Mouse (Mus musculus): ENCODE measurements at regions not wholly inside any gene's neighbourhood (a gene's known extent, or its start where the extent isn't known, plus 50 kb on each side); places are given as distances from the start of the nearest gene placed in this dataset.
"Not testable (repeated sequence)": the region's sequence is repeated elsewhere in the genome, so short reads cannot be mapped to it uniquely, and the experiment has no call there.

GRCm38 (mm10) chr1:73644394-73644793 is 479.9 kb downstream of the Tns1 start:
- no peak for DNase-seq (ENCODE audit: low read depth, low spot score)

GRCm38 (mm10) chr1:73643431-73643830 is 480.8 kb downstream of the Tns1 start:
- DNase-seq (ENCODE audit: low read depth, low spot score) = no peak

GRCm38 (mm10) chr1:73642691-73643109 is 481.5 kb downstream of the Tns1 start:
- DNase-seq (ENCODE audit: low read depth, low spot score) = no peak

GRCm38 (mm10) chr1:73641456-73641855 is 482.8 kb downstream of the Tns1 start:
- no peak for DNase-seq (ENCODE audit: low read depth, low spot score)

- DNase-seq (ENCODE audit: low read depth, low spot score) = no peak
Measured at GRCm38 (mm10) chr1:73640726-73641451, 483.4 kb downstream of the Tns1 start.

- DNase-seq (ENCODE audit: low read depth, low spot score) = no peak
Measured at GRCm38 (mm10) chr1:73635709-73636108, 488.5 kb downstream of the Tns1 start.

- DNase-seq (ENCODE audit: low read depth, low spot score) = no peak
Measured at GRCm38 (mm10) chr1:73634871-73635270, 489.4 kb downstream of the Tns1 start.

- no peak for DNase-seq (ENCODE audit: low read depth, low spot score)
Measured at GRCm38 (mm10) chr1:73633071-73633470, 491.2 kb downstream of the Tns1 start.

GRCm38 (mm10) chr1:73630363-73630762 is 493.9 kb downstream of the Tns1 start:
- DNase-seq (ENCODE audit: low read depth, low spot score) = no peak

- DNase-seq (ENCODE audit: low read depth, low spot score) = no peak
Measured at GRCm38 (mm10) chr1:73625365-73625764, 498.9 kb downstream of the Tns1 start.

- DNase-seq (ENCODE audit: low read depth, low spot score) = not testable (repeated sequence)
Measured at GRCm38 (mm10) chr1:73621121-73621520, 503.1 kb downstream of the Tns1 start.

GRCm38 (mm10) chr1:73618551-73619170 is 505.6 kb downstream of the Tns1 start:
- peak; percentile 52 for DNase-seq (ENCODE audit: low read depth, low spot score)

GRCm38 (mm10) chr1:73593653-73594385 is 530.4 kb downstream of the Tns1 start:
- no peak for DNase-seq (ENCODE audit: low read depth, low spot score)

- DNase-seq (ENCODE audit: low read depth, low spot score) = no peak
Measured at GRCm38 (mm10) chr1:73591342-73592099, 532.7 kb downstream of the Tns1 start.

- DNase-seq (ENCODE audit: low read depth, low spot score) = no peak
Measured at GRCm38 (mm10) chr1:73579680-73580079, 544.6 kb downstream of the Tns1 start.

GRCm38 (mm10) chr1:73577019-73577418 is 547.2 kb downstream of the Tns1 start:
- DNase-seq (ENCODE audit: low read depth, low spot score) = no peak

- no peak for DNase-seq (ENCODE audit: low read depth, low spot score)
Measured at GRCm38 (mm10) chr1:73575694-73576093, 548.6 kb downstream of the Tns1 start.

- DNase-seq (ENCODE audit: low read depth, low spot score) = no peak
Measured at GRCm38 (mm10) chr1:73570944-73571343, 553.3 kb downstream of the Tns1 start.

- no peak for DNase-seq (ENCODE audit: low read depth, low spot score)
Measured at GRCm38 (mm10) chr1:73566770-73567169, 551.1 kb upstream of the Tnp1 start.

GRCm38 (mm10) chr1:73560594-73560993 is 544.9 kb upstream of the Tnp1 start:
- DNase-seq (ENCODE audit: low read depth, low spot score) = no peak

- no peak for DNase-seq (ENCODE audit: low read depth, low spot score)
Measured at GRCm38 (mm10) chr1:73547877-73548276, 532.2 kb upstream of the Tnp1 start.

GRCm38 (mm10) chr1:73545401-73545800 is 529.7 kb upstream of the Tnp1 start:
- DNase-seq (ENCODE audit: low read depth, low spot score) = no peak
